Mouse (Mus musculus) thymus, adult 2 months (tissue): ENCODE measurements around the gene Slc9b2. TPM values are rescaled to one million over a fixed set of nuclear protein-coding genes. Genes with fewer than 3 reads are reported as not detected.

Experiments used
- DNase-seq: peaks from one replicate; pipeline ENCODE4 v3.0.0; 2021
- H3K27ac ChIP-seq: fragments of 200-500 bp; 2 replicates; pipeline ENCODE4 v1.5.1; 2012; ENCODE audit warnings: low read length, control low read depth; ENCODE audit not compliant: control insufficient read depth, insufficient read depth
- H3K27me3 ChIP-seq: fragments of 200-500 bp; 2 replicates; pipeline ENCODE4 v1.6.1; 2012; ENCODE audit warnings: mild to moderate bottlenecking, low read length, moderate library complexity, mixed read lengths; ENCODE audit not compliant: control insufficient read depth, insufficient read depth
- H3K36me3 ChIP-seq: fragments of 200-500 bp; 2 replicates; pipeline ENCODE4 v1.6.1; 2012; ENCODE audit warnings: mild to moderate bottlenecking, low read length, moderate library complexity; ENCODE audit not compliant: control insufficient read depth, insufficient read depth
- H3K4me1 ChIP-seq: fragments of 200-500 bp; replicated peaks from 2 replicates; pipeline ENCODE4 v1.6.1; 2012; ENCODE audit warnings: low read length; ENCODE audit not compliant: control insufficient read depth, insufficient read depth
- H3K4me3 ChIP-seq: fragments of 200-500 bp; 2 replicates; pipeline ENCODE4 v1.5.1; 2012; ENCODE audit warnings: mild to moderate bottlenecking, low read length, control low read depth, moderate library complexity; ENCODE audit not compliant: control insufficient read depth, insufficient read depth
- CTCF ChIP-seq: fragments of 200-500 bp; IDR thresholded peaks from 2 replicates; pipeline ENCODE4 v1.5.1; 2012; ENCODE audit warnings: mild to moderate bottlenecking, control low read depth, low read length, moderate library complexity, borderline replicate concordance; ENCODE audit not compliant: control insufficient read depth, poor library complexity, insufficient read depth; ENCODE audit errors: extremely low read depth
- POLR2A ChIP-seq: fragments of 200-500 bp; IDR thresholded peaks from 2 replicates; pipeline ENCODE4 v1.6.1; 2012; ENCODE audit warnings: mild to moderate bottlenecking, low read length, control low read depth, moderate library complexity; ENCODE audit not compliant: control insufficient read depth, poor library complexity, insufficient read depth; ENCODE audit errors: extremely low read depth
- WGBS: fragments of 180-500 bp; shearing (Covaris S2); methylation state at CpG from one replicate; pipeline ENCODE4 v1.1.7; 2018; 5-methylcytosine and 5-hydroxymethylcytosine counted together
- polyA plus RNA-seq: library from polyadenylated mRNA; depleted of rRNA; stranded (reverse); fragments of >200 nt; gene quantifications from 2 replicates; pipeline ENCODE4 v1.2.3, GENCODE M21; 2012

Gene Slc9b2
- polyA plus RNA-seq, 1 experiment: 0.73 TPM

DNA sequence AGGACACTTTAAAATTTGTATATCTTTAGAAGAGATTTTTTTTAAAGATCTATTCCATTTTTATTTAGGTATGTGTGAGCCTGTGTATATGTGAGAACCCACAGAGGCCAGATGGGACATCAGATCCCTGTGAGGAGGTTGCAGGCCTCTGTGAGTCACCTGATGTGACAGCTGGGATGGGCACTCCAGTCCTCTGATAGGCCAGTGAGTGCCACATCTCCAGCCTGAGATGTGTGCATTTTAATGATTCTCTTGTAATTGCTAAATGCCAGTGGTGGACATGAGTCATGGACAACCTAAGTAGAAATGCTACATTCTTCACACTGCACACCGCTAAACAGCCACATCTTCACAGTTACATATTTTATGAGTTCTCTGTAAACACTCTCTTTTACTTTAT is 18.4 kb upstream of the Slc9b2 start:
- TF ChIP-seq POLR2A: no peak
- no peak for TF ChIP-seq CTCF
- no peaks in the 10 kb centered on the region for H3K36me3 ChIP-seq
- no peaks in the 10 kb centered on the region for H3K27me3 ChIP-seq
- no peak overlapping the region for H3K27ac ChIP-seq
- DNase-seq: no peak
- H3K4me1 ChIP-seq: no peaks in the 10 kb centered on the region
- no peak overlapping the region for H3K4me3 ChIP-seq
- WGBS: 98% methylated on average over 1 of the region's 1 CpGs

DNA sequence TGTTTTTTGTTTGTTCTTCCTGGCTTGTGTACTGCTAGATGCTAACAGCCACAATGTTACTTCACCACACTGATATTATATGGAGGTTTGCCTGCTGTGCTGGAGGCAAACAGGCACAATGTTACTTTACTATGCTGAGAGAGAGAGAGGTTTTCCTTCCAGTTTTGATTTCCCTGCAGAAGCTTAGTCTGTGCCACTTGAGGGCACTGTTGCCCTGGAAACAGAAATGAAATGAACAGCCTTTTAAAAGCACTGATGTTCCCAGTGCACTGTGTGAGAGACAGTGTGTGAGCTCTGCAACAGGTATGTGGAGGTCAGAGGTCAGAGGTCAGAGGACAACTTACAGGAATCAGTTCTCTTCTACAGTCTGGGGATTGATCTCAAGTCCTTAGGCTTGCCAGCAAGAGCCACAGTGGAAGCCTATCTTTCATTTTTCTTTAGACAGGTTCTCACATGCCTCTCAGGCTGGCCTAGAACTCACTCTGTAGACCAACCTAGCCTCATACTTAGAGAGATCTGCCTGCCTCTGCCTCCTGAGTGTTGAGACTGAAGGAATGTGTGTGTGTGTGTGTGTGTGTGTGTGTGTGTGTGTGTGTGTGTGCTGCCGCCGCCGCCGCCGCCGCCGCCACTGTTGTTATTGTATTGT is 17.1 kb upstream of the Slc9b2 start:
- peak; percentile 63 for DNase-seq
- Histone ChIP-seq H3K36me3 (no peaks in the 10 kb centered on the region), H3K27ac (no peak overlapping the region), H3K4me1 (no peaks in the 10 kb centered on the region; the same call in 1 of the 2 replicates), H3K4me3 (no peak overlapping the region), H3K27me3 (no peaks in the 10 kb centered on the region)
- WGBS: 94% methylated on average over 7 of the region's 7 CpGs
- TF ChIP-seq POLR2A (no peak), CTCF (no peak)

DNA sequence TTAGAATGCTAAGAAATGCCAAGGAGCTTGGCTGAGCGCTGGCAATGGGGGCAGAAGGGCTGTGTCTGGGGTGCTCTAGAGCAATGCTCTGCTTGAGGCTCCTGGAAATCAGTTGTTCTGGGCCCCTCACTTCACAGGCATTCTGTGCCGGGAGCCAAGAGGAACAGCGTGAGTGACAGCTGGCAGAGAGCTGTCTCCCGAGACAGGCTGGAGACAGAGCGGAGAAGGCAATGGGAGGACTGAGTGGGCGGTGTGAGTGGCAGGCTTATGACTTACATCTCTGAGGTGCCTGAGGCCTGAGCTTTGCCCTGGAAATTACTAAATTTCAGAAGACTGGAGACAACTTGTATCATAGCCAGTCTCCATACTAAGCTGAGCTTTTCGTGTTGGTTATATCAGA is 13.8 kb upstream of the Slc9b2 start:
- no peaks in the 10 kb centered on the region for H3K36me3 ChIP-seq
- H3K27me3 ChIP-seq: no peaks in the 10 kb centered on the region
- H3K27ac ChIP-seq: no peak overlapping the region
- DNase-seq: no peak
- no peaks in the 10 kb centered on the region; the same call in 1 of the 2 replicates for H3K4me1 ChIP-seq
- H3K4me3 ChIP-seq: no peak overlapping the region
- whole genome bisulfite sequencing: 86% methylated on average over 7 of the region's 7 CpGs
- no peak for TF ChIP-seq CTCF

DNA sequence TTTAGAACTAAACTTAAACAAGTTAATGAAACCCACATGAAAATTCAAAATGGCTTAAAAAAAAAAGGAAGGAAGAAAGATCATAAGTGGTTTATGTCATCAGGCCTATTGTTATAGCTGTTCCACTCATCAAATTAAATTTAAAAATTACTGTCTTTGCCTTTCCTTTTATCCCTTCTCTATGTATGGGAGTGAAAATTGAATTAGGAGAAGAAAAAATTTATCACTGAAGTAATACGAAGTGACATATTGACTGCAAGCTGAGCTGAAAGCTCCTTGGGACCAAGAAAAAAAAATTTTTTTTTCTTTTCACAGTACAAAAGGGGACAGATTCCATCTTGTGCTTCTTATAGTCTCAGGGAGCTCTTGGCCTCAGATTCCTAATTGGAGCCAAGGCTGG is 11.9 kb upstream of the Slc9b2 start:
- TF ChIP-seq POLR2A (no peak), CTCF (no peak)
- WGBS: 96% methylated on average over 1 of the region's 1 CpGs

DNA sequence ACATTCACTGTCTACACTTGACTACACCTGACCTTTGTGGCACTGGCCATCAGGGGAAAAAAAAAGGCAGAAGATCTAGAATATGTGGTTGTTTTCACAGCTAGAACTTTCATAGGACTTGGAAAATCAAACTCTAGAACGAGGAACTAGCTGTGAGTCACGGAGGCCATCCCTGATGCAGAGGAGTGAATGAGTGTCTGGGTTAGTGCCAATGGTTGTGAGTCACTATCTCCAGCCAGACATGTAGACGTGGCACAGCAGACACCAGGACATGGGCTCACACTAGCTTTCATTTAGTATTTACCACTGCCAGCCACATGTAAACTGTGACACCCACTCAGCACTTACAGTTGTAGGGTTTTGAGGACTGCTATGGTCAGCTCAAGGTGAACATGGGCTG is 8.9 kb upstream of the Slc9b2 start:
- H3K27me3 ChIP-seq: no peaks in the 10 kb centered on the region
- no peak overlapping the region for H3K4me3 ChIP-seq
- no peaks in the 10 kb centered on the region for H3K36me3 ChIP-seq
- DNase-seq: no peak
- TF ChIP-seq POLR2A: no peak
- TF ChIP-seq CTCF: no peak
- 88% methylated on average over 3 of the region's 3 CpGs for WGBS
- H3K4me1 ChIP-seq: no peaks in the 10 kb centered on the region; the same call in 1 of the 2 replicates
- H3K27ac ChIP-seq: no peak overlapping the region

More for the DNA sequence above, 11.9 kb upstream of the Slc9b2 start:
- Histone ChIP-seq H3K4me3 (no peak overlapping the region), H3K36me3 (no peaks in the 10 kb centered on the region), H3K4me1 (no peaks in the 10 kb centered on the region; the same call in 1 of the 2 replicates), H3K27me3 (no peaks in the 10 kb centered on the region), H3K27ac (no peak overlapping the region)
- DNase-seq: no peak

DNA sequence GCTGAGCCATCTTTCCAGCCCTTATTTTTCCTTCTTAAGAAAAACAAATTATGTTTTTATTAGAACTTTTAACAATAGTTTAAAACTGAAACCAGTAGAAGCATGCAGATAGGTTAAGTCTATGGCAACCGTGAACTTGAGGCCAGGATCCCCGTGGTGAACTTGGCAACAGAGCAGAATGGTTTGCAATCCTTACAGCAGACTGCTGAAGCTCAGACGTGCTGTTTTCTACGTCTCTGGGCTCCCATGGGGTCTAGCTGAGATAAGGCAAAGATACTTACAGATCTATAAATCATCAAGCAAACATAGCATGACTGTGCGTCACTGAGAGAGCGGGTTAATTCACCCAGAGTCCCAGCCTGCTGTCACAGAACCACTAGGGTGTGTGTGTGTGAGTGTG is 7.4 kb upstream of the Slc9b2 start:
- no peak overlapping the region for H3K27ac ChIP-seq
- WGBS: 79% methylated on average over 6 of the region's 6 CpGs
- no peak for DNase-seq

DNA sequence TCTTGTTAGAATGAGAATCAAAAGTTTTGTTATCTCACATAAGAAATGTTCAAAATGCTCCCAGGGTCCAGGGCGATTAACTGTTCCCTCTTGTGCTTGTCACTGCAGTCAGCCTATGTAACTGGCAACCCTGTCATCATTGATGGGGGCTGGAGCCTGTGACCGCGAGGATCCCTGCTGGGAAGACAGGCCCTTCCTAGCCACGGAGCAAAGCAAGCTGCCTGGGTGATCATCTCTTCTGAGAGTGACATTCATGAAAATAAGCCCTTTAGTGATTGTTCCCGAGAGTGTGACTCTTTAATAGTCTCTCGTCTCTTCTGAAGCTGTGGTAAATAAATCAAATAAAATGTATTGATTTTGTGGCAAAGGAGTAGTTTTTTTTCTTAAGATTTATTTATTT is 3.4 kb upstream of the Slc9b2 start:
- H3K4me3 ChIP-seq: no peak overlapping the region
- H3K27ac ChIP-seq: no peak overlapping the region
- no peaks in the 10 kb centered on the region for H3K36me3 ChIP-seq
- no peak for TF ChIP-seq CTCF
- no peak for TF ChIP-seq POLR2A
- 95% methylated on average over 6 of the region's 6 CpGs for WGBS
- no peak for DNase-seq
- H3K27me3 ChIP-seq: no peaks in the 10 kb centered on the region
- H3K4me1 ChIP-seq: peaks cover 8% of the 10 kb centered on the region

More for the DNA sequence above, 7.4 kb upstream of the Slc9b2 start:
- Histone ChIP-seq H3K4me1 (no peaks in the 10 kb centered on the region), H3K36me3 (no peaks in the 10 kb centered on the region), H3K4me3 (no peak overlapping the region), H3K27me3 (no peaks in the 10 kb centered on the region)
- no peak for TF ChIP-seq CTCF
- no peak for TF ChIP-seq POLR2A
